Mouse (Mus musculus) liver, postnatal 0 days (tissue): ENCODE measurements around the gene Myo1d.

Experiments
- CTCF ChIP-seq: sonication (generic); IDR thresholded peaks from 2 replicates; pipeline ENCODE4 v1.5.1; 2016; ENCODE audit warnings: antibody characterized with exemption, low read depth
- EP300 ChIP-seq: IDR thresholded peaks from 2 replicates; pipeline ENCODE4 v1.6.1; 2016; ENCODE audit warnings: antibody characterized with exemption, low read depth, mild to moderate bottlenecking

GRCm38 (mm10) chr11:80673013-80673412 is 106.8 kb downstream of the Myo1d start:
- TF ChIP-seq CTCF (no peak), EP300 (no peak)
